Mouse (Mus musculus) cortical plate, adult 2 months (tissue): ENCODE results near the gene Ambn.

Experiments
- CTCF ChIP-seq: fragments of 200-500 bp; IDR thresholded peaks from 2 replicates; pipeline ENCODE4 v1.5.1; 2011; ENCODE audit warnings: mild to moderate bottlenecking, control low read depth, low read length; ENCODE audit not compliant: insufficient read depth; ENCODE audit errors: extremely low read depth
- POLR2A ChIP-seq: fragments of 200-500 bp; IDR thresholded peaks from 2 replicates; pipeline ENCODE4 v1.6.1; 2011; ENCODE audit warnings: mild to moderate bottlenecking, low read length, control low read depth; ENCODE audit not compliant: insufficient read depth; ENCODE audit errors: extremely low read depth

DNA sequence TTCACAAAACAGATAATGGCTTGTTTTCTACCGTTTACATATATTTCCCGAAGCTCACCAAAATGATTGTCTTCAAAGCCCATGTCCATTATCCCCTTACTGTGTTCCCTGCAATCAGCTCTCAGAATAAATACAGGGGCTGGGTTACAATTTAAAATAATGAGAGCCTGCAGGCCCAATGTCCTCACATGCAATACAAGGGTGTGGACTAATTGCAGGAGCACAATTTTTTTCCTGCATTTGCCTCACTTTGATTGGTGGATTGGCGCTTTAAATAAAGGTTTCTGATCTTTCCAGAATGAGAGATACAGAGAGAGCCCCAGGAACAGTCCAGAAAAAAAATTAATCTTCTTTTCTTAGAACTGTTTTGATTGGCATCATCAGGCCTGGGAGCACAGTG lies at the start of gene Ambn:
- TF ChIP-seq CTCF (no peak), POLR2A (no peak)
